Mouse (Mus musculus) adrenal gland, adult 2 months (tissue): ENCODE results near the gene Ankmy2. TPM values are rescaled to one million over a fixed set of nuclear protein-coding genes. Genes with fewer than 3 reads are reported as not detected.

Source experiments
- polyA plus RNA-seq: library from polyadenylated mRNA; depleted of rRNA; stranded (reverse); fragments of >200 nt; gene quantifications from 2 replicates; pipeline ENCODE4 v1.2.3, GENCODE M21; 2012; rRNA removed
- total RNA-seq, 2 experiments: library from RNA; stranded (reverse); gene quantifications; 2 replicates each; pipeline ENCODE4 v1.2.3; 2021

Ankmy2 gene
- total and polyA plus RNA-seq, 3 experiments, result 4.0 to 31.2 (median 29.5) TPM

Other genes with a start within 250 kb of the Ankmy2 start
- gene Agr3, start 231.5 kb upstream of the Ankmy2 start, total RNA-seq, result not detected
- gene Agr3, start 231.5 kb upstream of the Ankmy2 start, polyA plus RNA-seq, result not detected in 2 replicates
- gene Agr2, start 164.2 kb upstream of the Ankmy2 start, total RNA-seq, result not detected
- gene Agr2, start 164.2 kb upstream of the Ankmy2 start, polyA plus RNA-seq, result not detected in 2 replicates
- 10 to 100 TPM; 10.1 to 15.5 TPM for gene Tspan13, start 114.6 kb upstream of the Ankmy2 start, total RNA-seq
- 79.2 and 146 TPM in 2 replicates for gene Tspan13, start 114.6 kb upstream of the Ankmy2 start, polyA plus RNA-seq
- 10 to 100 TPM; 21.8 to 22.4 TPM for gene Bzw2, start 966 bp downstream of the Ankmy2 start, total RNA-seq
- gene Bzw2, start 966 bp downstream of the Ankmy2 start, polyA plus RNA-seq, result 1.6 and 2.1 TPM in 2 replicates
- not detected for gene Lrrc72, start 96.3 kb downstream of the Ankmy2 start, total RNA-seq
- gene Lrrc72, start 96.3 kb downstream of the Ankmy2 start, polyA plus RNA-seq, result not detected in 2 replicates
- gene Sostdc1, start 157.0 kb downstream of the Ankmy2 start, total RNA-seq, result under 1 TPM; 0.52 to 0.69 TPM
- gene Sostdc1, start 157.0 kb downstream of the Ankmy2 start, polyA plus RNA-seq, result 0.17 and 0.64 TPM in 2 replicates
- 1 to 10 TPM; 5.5 to 8.7 TPM for gene Ispd, start 224.3 kb downstream of the Ankmy2 start, total RNA-seq
- 1.4 and 1.7 TPM in 2 replicates for gene Ispd, start 224.3 kb downstream of the Ankmy2 start, polyA plus RNA-seq
- gene D630036H23Rik, start 225.1 kb downstream of the Ankmy2 start, total RNA-seq, result 1 to 10 TPM; 1.2 to 1.5 TPM
- 1.8 and 2.2 TPM in 2 replicates for gene D630036H23Rik, start 225.1 kb downstream of the Ankmy2 start, polyA plus RNA-seq